Mouse (Mus musculus) monocyte, adult 2 months (primary cell): ENCODE measurements around the gene Anp32a.

Source experiments
- DNase-seq, 2 experiments: peaks; one replicate each; pipeline ENCODE4 v3.0.0; 2022; ENCODE audit warnings: low spot score in 2 of 2, low read depth in 1 of 2

Anp32a gene

GRCm38 (mm10) chr9:62367510-62368071, 26.5 kb downstream of the Anp32a start:
- DNase-seq, result no peak

GRCm38 (mm10) chr9:62368256-62368905, 27.3 kb downstream of the Anp32a start:
- DNase-seq, result no peak

GRCm38 (mm10) chr9:62369172-62369571, 28.1 kb downstream of the Anp32a start:
- DNase-seq, result no peak

- DNase-seq, result no peak
Measured at GRCm38 (mm10) chr9:62370186-62370585, 29.1 kb downstream of the Anp32a start.

- no peak for DNase-seq
Measured at GRCm38 (mm10) chr9:62370648-62371280, 29.7 kb downstream of the Anp32a start.

- DNase-seq, result no peak
Measured at GRCm38 (mm10) chr9:62371745-62372555, 30.9 kb downstream of the Anp32a start.

- DNase-seq, result no peak
Measured at GRCm38 (mm10) chr9:62372556-62373221, 31.6 kb downstream of the Anp32a start.

GRCm38 (mm10) chr9:62373222-62374123, 32.4 kb downstream of the Anp32a start:
- peak; percentile 30 to 72 for DNase-seq

- DNase-seq, result no peak
Measured at GRCm38 (mm10) chr9:62374276-62374675, 33.2 kb downstream of the Anp32a start.

- DNase-seq, result no peak
Measured at GRCm38 (mm10) chr9:62377897-62378296, 36.8 kb downstream of the Anp32a start.

GRCm38 (mm10) chr9:62380351-62380750, 39.3 kb downstream of the Anp32a start:
- no peak for DNase-seq

GRCm38 (mm10) chr9:62381402-62381913, 40.4 kb downstream of the Anp32a start:
- no peak for DNase-seq

- no peak for DNase-seq
Measured at GRCm38 (mm10) chr9:62382519-62383084, 41.5 kb downstream of the Anp32a start.

- no peak for DNase-seq
Measured at GRCm38 (mm10) chr9:62385062-62385461, 44.0 kb downstream of the Anp32a start.

GRCm38 (mm10) chr9:62385727-62386518, 44.8 kb downstream of the Anp32a start:
- no peak for DNase-seq

- no peak for DNase-seq
Measured at GRCm38 (mm10) chr9:62389735-62390134, 48.6 kb downstream of the Anp32a start.

- no peak for DNase-seq
Measured at GRCm38 (mm10) chr9:62393531-62393930, 52.4 kb downstream of the Anp32a start.

- DNase-seq, result no peak
Measured at GRCm38 (mm10) chr9:62394163-62394562, 53.1 kb downstream of the Anp32a start.
